Mouse (Mus musculus): ENCODE measurements at regions not wholly inside any gene's neighbourhood (a gene's known extent, or its start where the extent isn't known, plus 50 kb on each side); places are given as distances from the start of the nearest gene placed in this dataset.
A peak's percentile ranks its signal among the peaks of the same experiment; 100 is the strongest.
"Not testable (repeated sequence)": the region's sequence is repeated elsewhere in the genome, so short reads cannot be mapped to it uniquely, and the experiment has no call there.

DNA sequence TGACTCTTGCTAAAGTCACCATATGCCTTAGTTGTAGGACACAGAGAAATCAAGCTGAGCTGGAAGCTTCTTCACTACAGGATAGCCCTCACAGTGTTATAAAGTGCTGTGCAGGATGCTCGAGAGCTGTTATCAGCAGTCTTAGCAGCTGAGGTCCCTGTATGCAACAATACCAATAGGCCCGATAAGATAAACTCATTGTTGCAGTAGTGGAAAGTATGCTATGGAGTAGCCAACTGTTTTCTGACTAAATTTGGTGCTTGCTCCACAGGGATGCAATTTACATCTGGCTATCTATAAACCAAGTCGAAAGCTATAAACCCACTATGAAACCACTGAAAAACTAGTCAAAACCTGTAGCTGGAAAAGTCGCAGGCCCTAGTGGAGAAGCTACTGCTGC lies 715.3 kb upstream of the Diaph2 start:
- TF ChIP-seq CTCF (IDR thresholded peaks at IDR 0.05; ENCODE audit: low read depth) (no peak), EP300 (IDR thresholded peaks at IDR 0.05; ENCODE audit: low read depth) (no peak)
- 59% methylated on average over 4 of the region's 4 CpGs for WGBS (ENCODE audit: insufficient replicate concordance)
- no peaks in the 10 kb centered on the region for H3K9me3 ChIP-seq (ENCODE audit: control insufficient read depth, low read length)
- H3K36me3 ChIP-seq (replicated peaks; ENCODE audit: control insufficient read depth, insufficient read depth, low read depth), result no peaks in the 10 kb centered on the region
- H3K4me3 ChIP-seq (ENCODE audit: insufficient read depth in 1 of 2, low read depth in 2 of 2, low read length in 2 of 2), result no peak overlapping the region
- no peak for DNase-seq (ENCODE audit: low read depth in 3 of 3, low spot score in 3 of 3)
- H3K27me3 ChIP-seq (ENCODE audit: control insufficient read depth, insufficient read depth, low read length), result no peaks in the 10 kb centered on the region
- no peak overlapping the region for H3K9ac ChIP-seq (replicated peaks)
- no peak for ATAC-seq (ENCODE audit: insufficient read depth)
- H3K4me1 ChIP-seq (replicated peaks; ENCODE audit: control insufficient read depth in 2 of 2, insufficient read depth in 2 of 2, low read length in 1 of 2), result no peaks in the 10 kb centered on the region
- H3K4me2 ChIP-seq (ENCODE audit: low read depth), result no peak overlapping the region
- no peak overlapping the region for H3K27ac ChIP-seq

- H3K4me3 ChIP-seq (ENCODE audit: insufficient read depth in 1 of 2, low read depth in 2 of 2, low read length in 2 of 2); H3K36me3 ChIP-seq (replicated peaks; ENCODE audit: control insufficient read depth, insufficient read depth, low read depth); H3K4me1 ChIP-seq (replicated peaks; ENCODE audit: control insufficient read depth in 2 of 2, insufficient read depth in 2 of 2, low read length in 1 of 2); H3K4me2 ChIP-seq (ENCODE audit: low read depth); H3K27ac ChIP-seq; H3K27me3 ChIP-seq (ENCODE audit: control insufficient read depth, insufficient read depth, low read length); DNase-seq (ENCODE audit: low read depth in 3 of 3, low spot score in 3 of 3); H3K9me3 ChIP-seq (ENCODE audit: control insufficient read depth, low read length); H3K9ac ChIP-seq (replicated peaks): not testable (repeated sequence)
- peak; percentile 50; the same call in 1 of the 2 replicates for ATAC-seq (ENCODE audit: insufficient read depth)
- 38% methylated on average over 1 of the region's 1 CpGs for WGBS (ENCODE audit: insufficient replicate concordance)
Observed at GRCm38 (mm10) chrX:129056408-129056807, 693.1 kb upstream of the Diaph2 start.

- not testable (repeated sequence) for ATAC-seq (ENCODE audit: insufficient read depth); H3K4me2 ChIP-seq (ENCODE audit: low read depth); H3K27me3 ChIP-seq (ENCODE audit: control insufficient read depth, insufficient read depth, low read length); H3K4me1 ChIP-seq (replicated peaks; ENCODE audit: control insufficient read depth in 2 of 2, insufficient read depth in 2 of 2, low read length in 1 of 2); H3K4me3 ChIP-seq (ENCODE audit: insufficient read depth in 1 of 2, low read depth in 2 of 2, low read length in 2 of 2); H3K9me3 ChIP-seq (ENCODE audit: control insufficient read depth, low read length); H3K9ac ChIP-seq (replicated peaks); DNase-seq (ENCODE audit: low read depth in 3 of 3, low spot score in 3 of 3); H3K27ac ChIP-seq; H3K36me3 ChIP-seq (replicated peaks; ENCODE audit: control insufficient read depth, insufficient read depth, low read depth)
- WGBS (ENCODE audit: insufficient replicate concordance), result 22% methylated on average over 1 of the region's 1 CpGs
Observed at GRCm38 (mm10) chrX:129095809-129096208, 653.7 kb upstream of the Diaph2 start.

- Histone ChIP-seq H3K4me2 (ENCODE audit: low read depth) (no peak overlapping the region), H3K36me3 (replicated peaks; ENCODE audit: control insufficient read depth, insufficient read depth, low read depth) (no peaks in the 10 kb centered on the region), H3K27me3 (ENCODE audit: control insufficient read depth, insufficient read depth, low read length) (no peaks in the 10 kb centered on the region), H3K4me3 (ENCODE audit: insufficient read depth in 1 of 2, low read depth in 2 of 2, low read length in 2 of 2) (no peak overlapping the region), H3K27ac (no peak overlapping the region), H3K9me3 (ENCODE audit: control insufficient read depth, low read length) (no peaks in the 10 kb centered on the region), H3K9ac (replicated peaks) (no peak overlapping the region), H3K4me1 (replicated peaks; ENCODE audit: control insufficient read depth in 2 of 2, insufficient read depth in 2 of 2, low read length in 1 of 2) (no peaks in the 10 kb centered on the region)
- WGBS (ENCODE audit: insufficient replicate concordance), result 52% methylated on average over 2 of the region's 2 CpGs
- TF ChIP-seq EP300 (IDR thresholded peaks at IDR 0.05; ENCODE audit: low read depth), result no peak
- no peak for TF ChIP-seq CTCF (IDR thresholded peaks at IDR 0.05; ENCODE audit: low read depth)
- no peak for ATAC-seq (ENCODE audit: insufficient read depth)
- DNase-seq (ENCODE audit: low read depth in 3 of 3, low spot score in 3 of 3), result no peak
Observed at GRCm38 (mm10) chrX:129098348-129098747, 651.2 kb upstream of the Diaph2 start.

- Histone ChIP-seq H3K27me3 (ENCODE audit: control insufficient read depth, insufficient read depth, low read length) (no peaks in the 10 kb centered on the region), H3K4me1 (replicated peaks; ENCODE audit: control insufficient read depth in 2 of 2, insufficient read depth in 2 of 2, low read length in 1 of 2) (no peaks in the 10 kb centered on the region), H3K9me3 (ENCODE audit: control insufficient read depth, low read length) (no peaks in the 10 kb centered on the region), H3K36me3 (replicated peaks; ENCODE audit: control insufficient read depth, insufficient read depth, low read depth) (no peaks in the 10 kb centered on the region), H3K9ac (replicated peaks) (no peak overlapping the region), H3K4me3 (ENCODE audit: insufficient read depth in 1 of 2, low read depth in 2 of 2, low read length in 2 of 2) (no peak overlapping the region), H3K27ac (no peak overlapping the region), H3K4me2 (ENCODE audit: low read depth) (no peak overlapping the region)
- WGBS (ENCODE audit: insufficient replicate concordance), result 74% methylated on average over 6 of the region's 6 CpGs
- DNase-seq (ENCODE audit: low read depth in 3 of 3, low spot score in 3 of 3) (no peak), ATAC-seq (ENCODE audit: insufficient read depth) (no peak)
- no peak for TF ChIP-seq CTCF (IDR thresholded peaks at IDR 0.05; ENCODE audit: low read depth)
- no peak for TF ChIP-seq EP300 (IDR thresholded peaks at IDR 0.05; ENCODE audit: low read depth)
Observed at GRCm38 (mm10) chrX:129102285-129102684, 647.3 kb upstream of the Diaph2 start.

DNA sequence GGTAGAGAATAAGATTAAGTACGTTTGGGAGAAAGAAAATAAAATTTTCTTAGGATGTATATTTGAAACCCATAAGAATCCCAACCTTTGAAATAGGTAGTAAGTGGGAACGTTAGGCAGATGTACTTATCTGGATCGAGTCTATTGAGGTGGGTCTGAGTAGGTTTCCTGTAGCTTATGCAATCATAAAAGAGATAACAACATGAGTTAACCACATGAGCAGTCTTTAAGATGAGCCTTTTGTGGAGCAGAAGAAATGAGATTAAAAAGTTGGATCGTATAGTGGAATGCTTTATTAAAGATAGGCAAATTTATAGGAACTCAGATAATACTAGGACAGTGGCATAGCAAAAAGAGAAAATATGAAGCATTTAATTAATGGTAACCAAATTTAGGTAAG lies 646.3 kb upstream of the Diaph2 start:
- no peak overlapping the region for H3K27ac ChIP-seq
- DNase-seq (ENCODE audit: low read depth in 3 of 3, low spot score in 3 of 3) (no peak), ATAC-seq (ENCODE audit: insufficient read depth) (no peak)
- no peak overlapping the region for H3K4me3 ChIP-seq (ENCODE audit: insufficient read depth in 1 of 2, low read depth in 2 of 2, low read length in 2 of 2)
- 51% methylated on average over 4 of the region's 4 CpGs for WGBS (ENCODE audit: insufficient replicate concordance)
- H3K4me2 ChIP-seq (ENCODE audit: low read depth), result no peak overlapping the region
- TF ChIP-seq EP300 (IDR thresholded peaks at IDR 0.05; ENCODE audit: low read depth), result no peak
- no peak for TF ChIP-seq CTCF (IDR thresholded peaks at IDR 0.05; ENCODE audit: low read depth)
- H3K36me3 ChIP-seq (replicated peaks; ENCODE audit: control insufficient read depth, insufficient read depth, low read depth), result no peaks in the 10 kb centered on the region
- H3K4me1 ChIP-seq (replicated peaks; ENCODE audit: control insufficient read depth in 2 of 2, insufficient read depth in 2 of 2, low read length in 1 of 2), result no peaks in the 10 kb centered on the region
- no peak overlapping the region for H3K9ac ChIP-seq (replicated peaks)
- H3K27me3 ChIP-seq (ENCODE audit: control insufficient read depth, insufficient read depth, low read length), result no peaks in the 10 kb centered on the region
- H3K9me3 ChIP-seq (ENCODE audit: control insufficient read depth, low read length), result no peaks in the 10 kb centered on the region

Measured in liver, embryonic 14.5 days (tissue).